Mouse (Mus musculus): Measurements from ENCODE around the gene Lair1. TPM values are rescaled to one million over a fixed set of nuclear protein-coding genes. Genes with fewer than 3 reads are reported as not detected.
"Not testable (repeated sequence)": the region's sequence is repeated elsewhere in the genome, so short reads cannot be mapped to it uniquely, and the experiment has no call there.

Gene Lair1
- polyA plus RNA-seq, 1 experiment from 2014 or later = 1.5 TPM

DNA sequence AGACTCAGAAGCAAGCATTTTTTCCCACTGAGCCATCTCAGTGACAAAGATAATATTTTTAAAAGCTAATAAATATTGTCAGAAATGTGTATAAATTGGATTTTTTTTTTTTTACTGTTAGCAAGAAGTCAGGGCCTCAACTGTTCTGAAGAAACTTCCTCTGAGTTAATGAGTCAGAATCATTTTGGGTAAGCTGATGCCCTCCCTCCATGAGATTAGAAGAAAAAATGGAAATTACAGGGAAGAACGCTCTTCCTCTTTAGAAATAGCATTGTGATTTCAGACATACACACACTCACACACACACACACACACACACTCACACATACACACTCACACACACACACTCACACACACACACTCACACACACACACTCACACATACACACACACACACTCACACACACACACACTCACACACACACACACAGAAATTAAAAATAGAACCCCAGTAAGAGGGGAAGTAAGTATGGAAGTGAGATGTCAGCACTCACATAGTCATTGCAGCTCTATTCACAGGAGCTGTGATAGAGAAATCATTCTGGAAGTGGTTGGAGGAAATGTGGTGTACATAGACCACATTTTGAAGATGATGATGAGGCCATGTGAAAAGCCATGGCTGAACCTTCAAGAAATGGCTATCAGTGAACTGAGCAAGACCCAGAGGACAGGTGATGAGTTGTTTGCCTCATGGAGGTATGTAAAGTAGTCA, 866 bp upstream of the Lair1 start:
- 83% methylated on average over 1 of the region's 1 CpGs for WGBS
- H3K27me3 ChIP-seq (ENCODE audit: control insufficient read depth, insufficient read depth, low read length) = no peaks in the 10 kb centered on the region
- H3K9me3 ChIP-seq (ENCODE audit: control insufficient read depth, low read length) = no peaks in the 10 kb centered on the region
- no peak overlapping the region for H3K27ac ChIP-seq (replicated peaks)
- H3K4me2 ChIP-seq (replicated peaks; ENCODE audit: low read depth) = no peak overlapping the region
- TF ChIP-seq EP300 (optimal IDR thresholded peaks at IDR 0.05) = no peak
- TF ChIP-seq CTCF (IDR thresholded peaks at IDR 0.05; ENCODE audit: low read depth) = no peak
- H3K36me3 ChIP-seq (ENCODE audit: control insufficient read depth, insufficient read depth, low read length) = no peaks in the 10 kb centered on the region
- H3K4me3 ChIP-seq (ENCODE audit: low read depth, low read length) = no peak overlapping the region
- DNase-seq (ENCODE audit: low spot score) (no peak), ATAC-seq (ENCODE audit: low FRiP score, low TSS enrichment) (no peak)
- H3K4me1 ChIP-seq (replicated peaks; ENCODE audit: control insufficient read depth, insufficient read depth) = no peaks in the 10 kb centered on the region
- no peak overlapping the region for H3K9ac ChIP-seq (ENCODE audit: low read length)

- H3K4me3 ChIP-seq (ENCODE audit: low read depth, low read length); H3K9me3 ChIP-seq (ENCODE audit: control insufficient read depth, low read length); H3K9ac ChIP-seq (ENCODE audit: low read length); H3K36me3 ChIP-seq (ENCODE audit: control insufficient read depth, insufficient read depth, low read length); DNase-seq (ENCODE audit: low spot score); H3K27ac ChIP-seq (replicated peaks); H3K4me2 ChIP-seq (replicated peaks; ENCODE audit: low read depth); ATAC-seq (ENCODE audit: low FRiP score, low TSS enrichment); H3K27me3 ChIP-seq (ENCODE audit: control insufficient read depth, insufficient read depth, low read length); H3K4me1 ChIP-seq (replicated peaks; ENCODE audit: control insufficient read depth, insufficient read depth): not testable (repeated sequence)
- WGBS = 54% methylated on average over 9 of the region's 9 CpGs
These were observed 2.3 kb downstream of the Lair1 start for GRCm38 (mm10) chr7:4060602-4061188.

DNA sequence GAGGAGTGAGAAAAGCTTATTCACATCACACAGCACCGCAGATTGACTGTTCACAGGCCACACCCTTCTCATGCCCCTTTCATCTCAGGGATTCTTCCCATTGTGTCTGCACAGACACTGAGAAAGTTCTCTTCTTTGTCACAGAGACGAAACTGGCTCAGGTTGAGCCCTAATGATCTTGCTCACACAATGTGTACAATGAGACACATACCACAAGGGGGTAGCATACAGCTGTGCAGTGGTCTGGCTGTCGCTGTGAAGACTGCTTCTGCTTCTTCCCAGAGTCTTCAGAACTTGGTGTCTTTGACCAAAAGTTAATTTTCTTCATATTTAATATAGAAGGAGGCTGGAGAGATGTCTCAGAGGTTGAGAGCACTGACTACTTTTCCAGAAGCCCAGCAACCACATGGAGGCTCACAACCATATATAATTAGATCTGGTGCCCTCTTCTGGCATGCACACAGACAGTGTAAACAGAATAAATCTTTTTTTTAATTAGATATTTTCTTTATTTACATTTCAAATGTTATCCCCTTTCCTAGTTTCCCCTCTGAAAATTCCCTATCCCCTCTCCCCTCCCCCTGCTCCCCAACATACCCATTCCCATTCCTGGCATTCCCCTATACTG, 36.1 kb downstream of the Lair1 start:
- H3K4me3 ChIP-seq (ENCODE audit: low read depth, low read length) = no peak overlapping the region
- no peaks in the 10 kb centered on the region for H3K36me3 ChIP-seq (ENCODE audit: control insufficient read depth, insufficient read depth, low read length)
- no peaks in the 10 kb centered on the region for H3K27me3 ChIP-seq (ENCODE audit: control insufficient read depth, insufficient read depth, low read length)
- peak; percentile 20 for DNase-seq (ENCODE audit: low spot score)
- no peaks in the 10 kb centered on the region for H3K9me3 ChIP-seq (ENCODE audit: control insufficient read depth, low read length)
- no peak overlapping the region for H3K9ac ChIP-seq (ENCODE audit: low read length)
- WGBS = 27% methylated on average over 3 of the region's 3 CpGs
- no peak overlapping the region for H3K27ac ChIP-seq (replicated peaks)
- peak; percentile 67; the same call in 1 of the 2 replicates for ATAC-seq (ENCODE audit: low FRiP score, low TSS enrichment)
- H3K4me1 ChIP-seq (replicated peaks; ENCODE audit: control insufficient read depth, insufficient read depth) = no peaks in the 10 kb centered on the region
- no peak overlapping the region for H3K4me2 ChIP-seq (replicated peaks; ENCODE audit: low read depth)
- TF ChIP-seq CTCF (IDR thresholded peaks at IDR 0.05; ENCODE audit: low read depth) (peak; percentile 72), EP300 (optimal IDR thresholded peaks at IDR 0.05) (no peak)

- DNase-seq (ENCODE audit: low spot score); H3K4me3 ChIP-seq (ENCODE audit: low read depth, low read length); ATAC-seq (ENCODE audit: low FRiP score, low TSS enrichment); H3K27ac ChIP-seq (replicated peaks); H3K36me3 ChIP-seq (ENCODE audit: control insufficient read depth, insufficient read depth, low read length); H3K4me1 ChIP-seq (replicated peaks; ENCODE audit: control insufficient read depth, insufficient read depth); H3K9ac ChIP-seq (ENCODE audit: low read length); H3K9me3 ChIP-seq (ENCODE audit: control insufficient read depth, low read length); H3K4me2 ChIP-seq (replicated peaks; ENCODE audit: low read depth); H3K27me3 ChIP-seq (ENCODE audit: control insufficient read depth, insufficient read depth, low read length): not testable (repeated sequence)
- WGBS = 68% methylated on average over 3 of the region's 3 CpGs
These were observed 58.4 kb downstream of the Lair1 start for GRCm38 (mm10) chr7:4004636-4005035.

GRCm38 (mm10) chr7:4003996-4004395, 59.0 kb downstream of the Lair1 start:
- ATAC-seq (ENCODE audit: low FRiP score, low TSS enrichment); H3K4me3 ChIP-seq (ENCODE audit: low read depth, low read length); H3K27me3 ChIP-seq (ENCODE audit: control insufficient read depth, insufficient read depth, low read length); H3K9ac ChIP-seq (ENCODE audit: low read length); H3K36me3 ChIP-seq (ENCODE audit: control insufficient read depth, insufficient read depth, low read length); H3K4me1 ChIP-seq (replicated peaks; ENCODE audit: control insufficient read depth, insufficient read depth); H3K9me3 ChIP-seq (ENCODE audit: control insufficient read depth, low read length); H3K4me2 ChIP-seq (replicated peaks; ENCODE audit: low read depth); DNase-seq (ENCODE audit: low spot score); H3K27ac ChIP-seq (replicated peaks): not testable (repeated sequence)
- WGBS = 68% methylated on average over 4 of the region's 4 CpGs

- no peak for DNase-seq (ENCODE audit: low spot score)
- Histone ChIP-seq H3K36me3 (ENCODE audit: control insufficient read depth, insufficient read depth, low read length) (no peaks in the 10 kb centered on the region), H3K9me3 (ENCODE audit: control insufficient read depth, low read length) (no peaks in the 10 kb centered on the region), H3K27ac (replicated peaks) (no peak overlapping the region), H3K4me3 (ENCODE audit: low read depth, low read length) (no peak overlapping the region), H3K27me3 (ENCODE audit: control insufficient read depth, insufficient read depth, low read length) (no peaks in the 10 kb centered on the region), H3K4me1 (replicated peaks; ENCODE audit: control insufficient read depth, insufficient read depth) (no peaks in the 10 kb centered on the region), H3K4me2 (replicated peaks; ENCODE audit: low read depth) (no peak overlapping the region), H3K9ac (ENCODE audit: low read length) (no peak overlapping the region)
- ATAC-seq (ENCODE audit: low FRiP score, low TSS enrichment) = no peak
- TF ChIP-seq EP300 (optimal IDR thresholded peaks at IDR 0.05) (no peak), CTCF (IDR thresholded peaks at IDR 0.05; ENCODE audit: low read depth) (no peak)
- 85% methylated on average over 2 of the region's 2 CpGs for WGBS
These were observed 101.0 kb downstream of the Lair1 start for GRCm38 (mm10) chr7:3962017-3962416.
